Mouse (Mus musculus) E14TG2a.4 (cell line): Measurements from ENCODE around the gene Hsd17b13.
"Not testable (repeated sequence)": the region's sequence is repeated elsewhere in the genome, so short reads cannot be mapped to it uniquely, and the experiment has no call there.

ENCODE experiments used
- H3K27me3 ChIP-seq: 2 replicates; pipeline ENCODE4 v1.6.1; 2014; ENCODE audit warnings: low read length, control low read depth; ENCODE audit not compliant: insufficient read depth
- H3K36me3 ChIP-seq: 2 replicates; pipeline ENCODE4 v1.6.1; 2014; ENCODE audit warnings: low read length, control low read depth; ENCODE audit not compliant: insufficient read depth
- H3K4me1 ChIP-seq: replicated peaks from 2 replicates; pipeline ENCODE4 v1.6.1; 2014; ENCODE audit warnings: low read depth, low read length, control low read depth
- H3K4me3 ChIP-seq: replicated peaks from 2 replicates; pipeline ENCODE4 v1.5.1; 2014; ENCODE audit warnings: mild to moderate bottlenecking, low read length
- H3K9me3 ChIP-seq: 2 replicates; pipeline ENCODE4 v1.6.1; 2014; ENCODE audit warnings: low read length, control low read depth
- CTCF ChIP-seq: conservative IDR thresholded peaks from 2 replicates; pipeline ENCODE4 v1.5.1; 2014; ENCODE audit warnings: low read length
- NANOG ChIP-seq: IDR thresholded peaks from 2 replicates; pipeline ENCODE4 v1.6.1; 2014; ENCODE audit warnings: borderline replicate concordance, low read length, mixed read lengths
- POU5F1 ChIP-seq: IDR thresholded peaks from 2 replicates; pipeline ENCODE4 v1.6.1; 2014; ENCODE audit warnings: low read length, borderline replicate concordance

The Hsd17b13 gene

DNA sequence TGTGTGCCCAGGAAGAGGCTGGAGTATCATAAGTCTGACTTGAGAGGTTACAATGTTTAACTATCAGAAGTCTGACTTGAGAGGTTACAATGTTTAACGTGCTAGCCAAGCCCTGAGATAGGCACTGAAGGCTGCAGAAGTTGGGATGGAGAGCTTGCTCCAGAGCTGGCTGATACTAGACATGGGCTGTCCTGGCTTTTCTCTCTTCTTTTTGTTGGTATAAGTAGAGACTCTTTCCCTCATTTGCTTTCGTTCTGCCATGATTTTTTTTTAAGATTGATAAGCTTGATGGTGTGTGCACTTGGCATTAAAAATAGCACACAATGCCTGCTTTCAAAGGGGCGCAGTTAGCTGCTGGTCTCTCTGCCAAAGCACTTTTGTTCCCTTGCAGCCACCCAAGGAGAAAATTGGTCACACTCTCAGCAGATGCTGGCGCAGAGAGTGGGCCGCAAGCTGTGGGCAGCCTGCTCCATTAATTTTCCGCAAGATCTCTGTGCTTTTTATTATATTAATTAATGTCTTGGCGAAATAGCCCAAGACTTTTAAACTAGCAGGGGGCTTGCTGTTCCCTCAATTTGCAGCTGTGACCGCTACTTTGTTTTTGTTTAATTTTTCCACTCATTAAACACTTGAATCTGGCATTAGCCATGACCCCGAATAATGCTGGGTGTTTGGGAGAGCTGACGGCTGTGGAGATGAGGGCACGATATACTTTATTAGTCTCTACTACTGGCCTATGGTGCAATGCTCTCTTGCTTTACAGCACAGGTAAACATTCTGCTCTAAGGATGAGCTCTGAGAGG, 38.5 kb downstream of the Hsd17b13 start:
- Histone ChIP-seq H3K4me1 (no peaks in the 10 kb centered on the region), H3K9me3 (peaks cover 45% of the 10 kb centered on the region), H3K36me3 (no peaks in the 10 kb centered on the region), H3K27me3 (no peaks in the 10 kb centered on the region), H3K4me3 (no peak overlapping the region)
- no peak for TF ChIP-seq NANOG
- TF ChIP-seq CTCF: no peak
- TF ChIP-seq POU5F1: no peak

DNA sequence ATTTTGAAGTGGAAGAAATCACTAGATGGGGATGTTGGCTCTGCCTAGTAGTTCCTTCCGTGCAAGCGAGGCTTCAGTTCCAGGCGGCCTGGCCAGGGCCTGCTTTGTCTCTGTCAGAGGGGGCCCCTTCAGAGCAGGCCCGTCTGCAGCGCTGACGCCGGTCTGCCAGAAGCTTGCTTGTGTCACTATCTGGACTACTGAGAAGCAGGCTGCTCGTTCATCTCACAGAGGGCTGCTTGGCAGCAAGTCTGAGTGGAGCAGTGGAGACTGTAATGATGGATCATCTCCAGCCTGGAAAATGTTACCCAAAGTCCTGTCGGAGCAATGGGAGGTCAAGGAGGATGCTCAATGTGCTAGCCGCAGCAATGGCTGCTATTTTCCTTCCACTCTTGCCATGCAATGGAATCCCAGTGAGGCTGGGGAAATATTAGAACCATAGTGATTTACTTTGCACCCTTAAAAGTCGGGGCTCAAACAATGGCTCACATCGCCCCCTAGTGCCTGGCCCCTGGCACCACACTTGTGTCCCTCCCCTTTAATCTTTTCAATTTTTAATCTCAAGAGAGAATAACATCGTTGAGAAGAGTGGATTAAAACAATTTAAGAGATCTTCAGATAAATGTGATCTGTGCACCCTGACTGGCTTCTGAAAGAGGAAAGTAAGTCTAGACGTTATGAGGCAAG, 40.2 kb downstream of the Hsd17b13 start:
- TF ChIP-seq POU5F1 (no peak), CTCF (peak; percentile 46), NANOG (no peak)
- H3K4me3 ChIP-seq: no peak overlapping the region
- H3K36me3 ChIP-seq: peaks cover 6% of the 10 kb centered on the region; the same call in 1 of the 2 replicates
- H3K4me1 ChIP-seq: no peaks in the 10 kb centered on the region
- H3K27me3 ChIP-seq: no peaks in the 10 kb centered on the region
- H3K9me3 ChIP-seq: peaks cover 58% of the 10 kb centered on the region

DNA sequence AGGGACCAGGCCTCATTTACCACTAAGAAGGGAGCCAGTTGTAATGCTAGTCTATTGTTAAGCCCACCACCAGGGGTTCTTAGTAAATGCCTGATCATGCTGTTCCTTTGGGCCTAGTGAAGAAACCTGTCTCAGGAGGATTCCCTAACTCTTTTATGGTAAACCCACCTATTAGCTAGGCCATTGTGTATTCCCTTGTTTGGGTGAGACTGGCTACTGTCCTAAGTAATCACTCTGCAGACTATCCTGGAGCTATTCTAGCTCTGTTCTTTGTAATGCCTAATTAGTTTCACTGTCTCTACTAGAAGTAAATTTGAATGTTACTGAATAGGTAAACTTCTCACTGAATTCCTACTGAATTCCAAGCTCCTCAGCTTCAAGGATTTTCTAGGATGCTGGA, 45.3 kb downstream of the Hsd17b13 start:
- Histone ChIP-seq H3K4me1 (peaks cover 23% of the 10 kb centered on the region), H3K9me3 (peaks cover 79% of the 10 kb centered on the region)
- not testable (repeated sequence) for H3K36me3 ChIP-seq, H3K27me3 ChIP-seq, H3K4me3 ChIP-seq
- peak; percentile 79 for TF ChIP-seq NANOG

DNA sequence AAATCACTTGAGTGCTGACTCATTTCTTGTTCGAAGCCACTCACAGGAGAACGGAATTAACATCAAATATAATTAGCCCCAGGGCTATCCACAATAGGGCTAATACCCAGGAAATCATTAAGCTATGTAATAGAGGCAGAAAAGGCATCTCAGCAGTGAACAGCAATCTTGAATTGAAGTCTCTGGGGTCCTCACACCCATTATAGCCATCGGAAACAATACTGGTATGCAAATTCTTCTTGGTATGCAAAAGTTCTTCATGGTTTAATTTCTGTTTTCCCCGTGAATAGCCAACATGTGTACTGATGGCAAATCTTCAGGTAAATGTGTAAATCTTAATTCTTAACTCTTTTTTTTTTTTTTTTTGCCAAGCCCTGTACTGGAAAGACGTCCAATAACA, 46.7 kb downstream of the Hsd17b13 start:
- Histone ChIP-seq H3K4me3 (no peak overlapping the region), H3K9me3 (peaks cover 65% of the 10 kb centered on the region)
- TF ChIP-seq CTCF (no peak), NANOG (no peak), POU5F1 (no peak)

DNA sequence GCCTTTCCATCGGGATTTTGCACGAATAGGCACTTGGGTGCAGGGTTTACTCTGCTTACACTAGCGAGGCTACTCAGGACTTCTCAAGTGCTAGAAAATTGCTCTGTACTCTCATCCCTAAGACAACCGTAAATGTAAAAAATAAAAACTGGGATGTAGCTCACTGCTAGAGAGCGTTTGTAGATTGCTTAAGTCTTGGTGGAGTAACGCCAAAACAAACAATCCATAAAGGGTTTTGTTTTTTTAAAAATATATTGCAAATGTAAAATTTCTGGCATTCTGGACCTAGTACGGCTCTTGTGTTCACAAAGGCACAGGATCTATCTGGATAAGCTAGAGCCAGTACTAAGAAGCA, 49.0 kb downstream of the Hsd17b13 start:
- Histone ChIP-seq H3K4me3 (no peak overlapping the region), H3K36me3 (peaks cover 5% of the 10 kb centered on the region; the same call in 1 of the 2 replicates)
- no peak for TF ChIP-seq NANOG
- TF ChIP-seq CTCF: no peak
- no peak for TF ChIP-seq POU5F1

More for the DNA sequence above, 46.7 kb downstream of the Hsd17b13 start:
- H3K27me3 ChIP-seq: no peaks in the 10 kb centered on the region
- H3K36me3 ChIP-seq: peaks cover 6% of the 10 kb centered on the region; the same call in 1 of the 2 replicates
- peaks cover 23% of the 10 kb centered on the region for H3K4me1 ChIP-seq

DNA sequence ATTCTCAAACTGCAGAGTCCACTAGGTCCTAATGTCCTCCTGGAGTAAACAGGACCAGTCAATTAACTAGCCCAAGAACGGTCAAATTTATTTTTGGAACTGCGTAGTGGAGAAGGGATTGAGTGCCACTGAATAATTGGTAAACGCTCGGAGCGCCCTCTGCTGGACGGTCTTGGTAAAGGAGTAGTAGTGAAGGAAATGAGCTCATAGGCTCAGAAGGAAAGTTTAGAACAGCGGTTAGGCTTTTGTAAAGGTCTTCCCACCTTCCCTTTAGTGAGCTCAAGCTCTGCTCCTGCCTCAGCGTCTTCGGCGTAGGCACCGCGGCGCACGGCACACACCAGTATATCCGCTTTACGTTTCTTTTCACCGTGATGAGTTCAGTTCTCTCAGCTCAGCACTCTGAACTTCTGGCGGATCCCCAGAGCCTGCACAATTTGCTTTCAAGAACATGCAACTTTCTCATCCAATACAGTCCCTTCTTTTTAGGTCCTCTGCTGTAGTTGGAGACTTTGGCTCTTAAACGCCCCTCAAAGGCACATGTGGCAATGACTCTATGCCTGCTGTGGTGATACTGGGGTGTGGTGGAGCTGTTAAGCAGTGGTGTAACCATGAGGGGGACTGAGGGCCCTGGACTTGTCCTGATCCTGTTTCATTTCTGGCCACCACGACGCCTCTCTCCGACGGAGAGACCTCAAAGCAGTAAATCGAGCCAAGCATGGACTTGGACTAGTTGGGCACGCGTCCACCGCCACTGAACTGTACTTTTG, 49.6 kb downstream of the Hsd17b13 start:
- no peaks in the 10 kb centered on the region for H3K36me3 ChIP-seq
- H3K4me3 ChIP-seq: peak overlapping the region; percentile 35
- H3K9me3 ChIP-seq: peaks cover 52% of the 10 kb centered on the region
- no peaks in the 10 kb centered on the region for H3K27me3 ChIP-seq
- TF ChIP-seq CTCF (peak; percentile 72), POU5F1 (no peak)
- H3K4me1 ChIP-seq: peaks cover 29% of the 10 kb centered on the region

More for the DNA sequence above, 49.0 kb downstream of the Hsd17b13 start:
- Histone ChIP-seq H3K9me3 (peaks cover 57% of the 10 kb centered on the region), H3K4me1 (peaks cover 26% of the 10 kb centered on the region), H3K27me3 (no peaks in the 10 kb centered on the region)

DNA sequence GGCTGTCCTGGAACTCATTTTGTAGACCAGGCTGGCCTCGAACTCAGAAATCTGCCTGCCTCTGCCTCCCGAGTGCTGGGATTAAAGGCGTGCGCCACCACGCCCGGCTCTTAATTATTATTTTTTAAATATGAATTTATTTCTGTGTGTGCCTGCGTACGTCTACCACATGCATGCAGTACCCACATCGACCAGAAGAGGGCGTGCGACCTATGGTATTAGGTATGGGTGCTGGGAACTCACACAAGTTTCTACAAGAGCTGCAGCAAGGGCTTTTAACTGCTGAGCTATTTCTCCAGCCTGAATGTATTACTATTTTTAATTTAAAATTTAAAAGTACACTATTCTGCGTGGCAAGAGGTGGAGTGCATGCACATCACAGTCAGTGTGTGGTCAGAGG, 50.8 kb downstream of the Hsd17b13 start:
- Histone ChIP-seq H3K27me3 (0 out of 2 replicates have a peak, but pooled peaks cover 3% of the 10 kb centered on the region), H3K36me3 (no peaks in the 10 kb centered on the region), H3K4me1 (peaks cover 28% of the 10 kb centered on the region), H3K4me3 (no peak overlapping the region), H3K9me3 (peaks cover 40% of the 10 kb centered on the region)
- TF ChIP-seq NANOG (no peak), POU5F1 (no peak), CTCF (peak; percentile 91)

DNA sequence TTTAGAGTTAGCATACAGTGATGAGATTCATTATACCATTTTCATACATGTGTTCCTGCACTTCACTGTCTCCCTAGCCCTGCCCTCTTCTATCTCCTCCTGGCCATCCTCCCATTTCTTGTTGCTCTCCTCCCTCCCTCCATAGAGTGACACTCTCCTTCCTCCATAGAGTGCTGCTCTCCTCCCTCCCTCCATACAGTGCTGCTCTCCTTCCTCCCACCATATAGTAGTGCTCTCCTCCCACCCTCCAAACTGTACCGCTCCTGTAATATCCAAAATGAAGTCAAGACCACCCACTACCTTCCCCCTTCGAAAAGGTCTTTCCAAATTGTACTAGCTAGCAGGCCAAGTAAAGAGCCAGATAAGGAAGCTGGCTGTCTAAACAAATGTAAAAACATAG, 53.5 kb downstream of the Hsd17b13 start:
- no peak overlapping the region for H3K4me3 ChIP-seq
- peaks cover 16% of the 10 kb centered on the region for H3K9me3 ChIP-seq

More for the DNA sequence above, 53.5 kb downstream of the Hsd17b13 start:
- 0 out of 2 replicates have a peak, but pooled peaks cover 7% of the 10 kb centered on the region for H3K27me3 ChIP-seq
- H3K36me3 ChIP-seq: no peaks in the 10 kb centered on the region
- peaks cover 25% of the 10 kb centered on the region for H3K4me1 ChIP-seq
- no peak for TF ChIP-seq NANOG
- no peak for TF ChIP-seq POU5F1
- TF ChIP-seq CTCF: no peak
